Mouse (Mus musculus) heart, embryonic 14.5 days (tissue): Measurements from ENCODE around the gene Hist1h2ao. TPM values are rescaled to one million over a fixed set of nuclear protein-coding genes. Genes with fewer than 3 reads are reported as not detected.
"Not testable (repeated sequence)": the region's sequence is repeated elsewhere in the genome, so short reads cannot be mapped to it uniquely, and the experiment has no call there.

Source experiments
- ATAC-seq: fragments of 200-750 bp; cut with Nextera tagmentation; 2 replicates; pipeline ENCODE4 v1.8.0; 2017; ENCODE audit warnings: low read depth, moderate TSS enrichment; ENCODE audit not compliant: insufficient number of reproducible peaks, insufficient read depth, low FRiP score
- H3K27ac ChIP-seq, 2 experiments: fragments of 200-500 bp in 1 of 2; fragments of 300-500 bp in 1 of 2; sonication (generic) in 1 of 2; replicated peaks in 1 of 2; 2 replicates each; pipeline ENCODE4 v1.5.1; 2012 to 2014; ENCODE audit warnings: low read depth in 2 of 2, low read length in 2 of 2, control low read depth in 1 of 2, mild to moderate bottlenecking in 1 of 2, mixed read lengths in 1 of 2; ENCODE audit not compliant: control insufficient read depth in 1 of 2, insufficient read depth in 1 of 2
- H3K27me3 ChIP-seq: fragments of 300-500 bp; sonication (generic); 2 replicates; pipeline ENCODE4 v1.6.1; 2014; ENCODE audit warnings: mild to moderate bottlenecking, low read length, control low read depth; ENCODE audit not compliant: control insufficient read depth, insufficient read depth
- H3K36me3 ChIP-seq: fragments of 300-500 bp; sonication (generic); 2 replicates; pipeline ENCODE4 v1.6.1; 2014; ENCODE audit warnings: mild to moderate bottlenecking, control low read depth, low read length, mixed read lengths; ENCODE audit not compliant: control insufficient read depth, insufficient read depth
- H3K4me1 ChIP-seq, 2 experiments: fragments of 200-500 bp in 1 of 2; fragments of 300-500 bp in 1 of 2; sonication (generic) in 1 of 2; 2 replicates each; pipeline ENCODE4 v1.6.1; 2012 to 2014; ENCODE audit warnings: low read length in 2 of 2, control low read depth in 1 of 2, mixed read lengths in 1 of 2; ENCODE audit not compliant: control insufficient read depth in 2 of 2, insufficient read depth in 2 of 2
- H3K4me2 ChIP-seq: fragments of 300-500 bp; sonication (generic); 2 replicates; pipeline ENCODE4 v1.6.1; 2014; ENCODE audit warnings: mild to moderate bottlenecking, low read length
- H3K4me3 ChIP-seq, 2 experiments: fragments of 200-500 bp in 1 of 2; fragments of 300-500 bp in 1 of 2; sonication (generic) in 1 of 2; 2 replicates each; pipeline ENCODE4 v1.5.1; 2012 to 2014; ENCODE audit warnings: low read length in 2 of 2, mild to moderate bottlenecking in 2 of 2, control low read depth in 1 of 2, low read depth in 1 of 2, moderate library complexity in 1 of 2; ENCODE audit not compliant: control insufficient read depth in 1 of 2, insufficient read depth in 1 of 2
- H3K9ac ChIP-seq: fragments of 300-500 bp; sonication (generic); 2 replicates; pipeline ENCODE4 v1.6.1; 2014; ENCODE audit warnings: mild to moderate bottlenecking, low read length
- H3K9me3 ChIP-seq: fragments of 300-500 bp; sonication (generic); 2 replicates; pipeline ENCODE4 v1.6.1; 2016; ENCODE audit warnings: low read length, control low read depth; ENCODE audit not compliant: control insufficient read depth
- WGBS: fragments of 180-500 bp; shearing (Covaris S2); extraction: QIAGEN DNeasy Blood & Tissue Kit; methylation state at CpG from one replicate; pipeline ENCODE4 v1.1.7; 2014; 5-methylcytosine and 5-hydroxymethylcytosine counted together
- polyA plus RNA-seq: library from polyadenylated mRNA; unstranded; fragments of >200 nt; fragmentation: Nextera tagmentation; extraction: Ambion mirVana; gene quantifications from 2 replicates; pipeline ENCODE4 v1.2.1, GENCODE M21; 2014

Gene Hist1h2ao
- polyA plus RNA-seq: not detected in 2 replicates

DNA sequence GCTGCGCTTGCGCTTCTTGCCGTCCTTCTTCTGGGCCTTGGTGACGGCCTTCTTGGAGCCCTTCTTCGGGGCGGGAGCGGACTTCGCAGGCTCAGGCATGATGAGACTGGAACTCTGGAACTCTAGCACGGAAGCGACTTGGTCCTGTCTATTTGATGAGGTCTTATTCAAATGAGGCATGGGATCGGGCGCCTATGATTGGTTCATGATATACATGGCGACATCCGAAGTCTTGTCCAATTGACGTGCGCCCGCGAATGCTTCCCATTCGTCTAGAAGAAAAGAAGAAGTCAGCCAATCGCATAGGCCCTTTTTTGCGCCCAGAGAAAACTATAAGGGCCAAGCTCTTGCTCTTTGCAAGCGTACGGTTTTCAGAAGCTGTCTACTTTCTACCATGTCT, at the start of gene Hist1h2ao, which contains the start of gene Hist1h2bq:
Hist1h2ao (plus strand) TSS at position 393 of the 400 bp plus-strand sequence.
Hist1h2bq (minus strand) TSS at position 125 of the 400 bp plus-strand sequence.
- not testable (repeated sequence) for H3K9me3 ChIP-seq, H3K4me3 ChIP-seq, H3K27me3 ChIP-seq, H3K9ac ChIP-seq, H3K4me1 ChIP-seq, H3K36me3 ChIP-seq, H3K27ac ChIP-seq, H3K4me2 ChIP-seq
- WGBS: no CpG with 5 or more reads among the region's 23 CpGs
- ATAC-seq: peak; percentile 96

DNA sequence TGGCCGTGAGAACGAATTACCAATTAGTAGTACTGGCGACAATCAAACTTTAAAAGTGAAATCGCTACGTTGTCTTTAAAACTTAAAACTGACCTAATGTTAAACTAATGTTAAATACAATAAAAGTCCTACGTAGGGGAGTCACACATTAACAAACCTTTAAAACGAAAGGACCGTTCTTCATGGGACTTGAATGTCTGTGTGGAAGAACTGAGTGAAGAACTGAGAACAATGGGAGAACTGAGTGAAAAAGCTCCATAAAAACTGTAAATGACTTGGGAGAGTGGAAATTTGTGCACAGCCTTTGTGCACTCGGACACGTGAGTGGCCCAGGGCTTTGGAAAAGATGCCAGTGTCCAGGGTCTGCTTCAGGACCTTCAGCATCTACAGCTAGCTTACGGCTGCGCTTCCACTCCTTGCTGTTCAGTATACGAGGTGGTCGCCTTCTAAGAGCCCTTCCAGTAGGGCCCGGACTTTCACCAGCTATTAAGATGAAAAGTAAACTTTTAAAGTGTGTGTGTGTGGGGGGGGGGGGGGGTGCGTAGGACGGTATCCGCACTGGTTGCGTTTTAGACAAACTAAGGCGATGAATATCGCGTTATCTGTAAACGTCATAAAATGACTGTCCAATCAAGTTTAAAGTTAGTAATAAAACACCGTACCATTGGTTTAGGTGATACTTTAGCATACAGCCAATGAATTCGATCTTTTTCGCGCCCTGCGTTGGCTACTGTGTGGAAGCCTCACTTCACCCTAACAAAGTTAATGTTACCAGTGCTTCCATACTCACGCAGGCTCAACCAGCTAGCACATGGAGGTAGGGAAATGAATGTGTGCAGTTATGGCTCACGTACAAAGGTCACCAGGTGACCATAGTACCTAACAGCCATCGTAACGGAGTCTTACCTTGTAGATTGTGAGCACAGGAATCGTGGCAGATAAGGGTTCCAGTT, 31.2 kb upstream of the Hist1h2ao start:
- H3K9me3 ChIP-seq: no peaks in the 10 kb centered on the region
- H3K4me1 ChIP-seq: peaks cover 5 to 20% of the 10 kb centered on the region in 2 experiments; a peak in 3 of 4 replicates
- H3K4me3 ChIP-seq: peak overlapping the region; percentile 60 to 84
- peak; percentile 80 for ATAC-seq
- peak overlapping the region; percentile 82 to 88 for H3K27ac ChIP-seq
- H3K4me2 ChIP-seq: peak overlapping the region; percentile 92
- H3K9ac ChIP-seq: peak overlapping the region; percentile 84
- WGBS: 7% methylated on average over 33 of the region's 33 CpGs
- no peaks in the 10 kb centered on the region for H3K36me3 ChIP-seq
- no peaks in the 10 kb centered on the region for H3K27me3 ChIP-seq

DNA sequence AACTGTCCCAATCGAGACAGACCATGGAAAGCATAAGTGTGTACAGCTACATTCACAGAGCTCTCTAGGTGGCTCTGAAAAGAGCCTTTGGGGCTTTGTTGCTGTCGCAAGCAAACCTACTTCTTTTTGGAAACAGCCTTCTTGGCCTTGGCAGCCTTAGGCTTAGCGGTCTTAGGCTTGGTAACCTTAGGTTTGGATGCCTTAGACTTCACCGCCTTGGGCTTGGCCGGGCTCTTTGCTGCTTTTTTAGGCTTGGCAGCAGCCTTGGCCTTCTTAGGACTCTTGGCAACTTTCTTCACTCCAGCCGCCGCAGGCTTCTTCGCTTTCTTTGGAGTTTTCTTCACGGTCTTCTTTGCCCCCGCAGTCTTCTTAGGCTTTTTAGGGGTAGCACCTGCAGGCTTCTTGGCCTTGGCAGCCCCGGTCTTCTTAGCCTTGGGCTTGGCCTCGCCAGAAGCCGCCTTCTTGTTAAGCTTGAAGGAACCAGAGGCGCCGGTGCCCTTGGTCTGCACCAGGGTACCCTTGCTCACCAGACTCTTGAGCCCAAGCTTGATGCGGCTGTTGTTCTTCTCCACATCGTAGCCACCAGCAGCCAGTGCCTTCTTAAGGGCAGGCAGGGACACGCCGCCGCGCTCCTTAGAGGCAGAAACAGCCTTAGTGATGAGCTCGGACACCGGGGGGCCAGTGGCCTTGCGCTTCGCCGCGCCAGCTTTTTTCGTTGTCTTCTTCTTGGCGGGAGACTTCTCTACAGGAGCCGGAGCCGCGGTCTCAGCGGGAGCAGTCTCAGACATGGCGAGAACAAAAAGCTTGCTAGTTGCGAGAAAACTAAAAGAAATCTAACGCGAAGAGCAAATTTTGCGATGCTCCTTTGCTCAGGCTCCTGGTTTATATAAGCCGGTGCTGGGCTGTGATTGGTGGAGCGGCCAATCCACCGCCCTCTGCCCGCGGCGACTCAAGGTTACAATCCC, 30.2 kb upstream of the Hist1h2ao start, which contains the start of gene Hist1h1b:
Hist1h1b (minus strand) TSS at position 859 of the 965 bp plus-strand sequence.
- H3K4me2 ChIP-seq: peak within 1 kb of the TSS; percentile 92
- H3K4me1 ChIP-seq: peaks cover 5 to 24% of the 10 kb centered on the region in 2 experiments; a peak in 3 of 4 replicates
- H3K9ac ChIP-seq: peak within 1 kb of the TSS; percentile 84
- H3K4me3 ChIP-seq: peak within 1 kb of the TSS; percentile 60 to 84
- H3K36me3 ChIP-seq: no peaks in the 10 kb centered on the region
- H3K9me3 ChIP-seq: no peaks in the 10 kb centered on the region
- 0 out of 2 replicates have a peak, but pooled peaks have one; percentile 19 for ATAC-seq
- WGBS: 1% methylated on average over 44 of the region's 44 CpGs
- H3K27me3 ChIP-seq: no peaks in the 10 kb centered on the region
- peak within 1 kb of the TSS; percentile 77 to 88 for H3K27ac ChIP-seq

DNA sequence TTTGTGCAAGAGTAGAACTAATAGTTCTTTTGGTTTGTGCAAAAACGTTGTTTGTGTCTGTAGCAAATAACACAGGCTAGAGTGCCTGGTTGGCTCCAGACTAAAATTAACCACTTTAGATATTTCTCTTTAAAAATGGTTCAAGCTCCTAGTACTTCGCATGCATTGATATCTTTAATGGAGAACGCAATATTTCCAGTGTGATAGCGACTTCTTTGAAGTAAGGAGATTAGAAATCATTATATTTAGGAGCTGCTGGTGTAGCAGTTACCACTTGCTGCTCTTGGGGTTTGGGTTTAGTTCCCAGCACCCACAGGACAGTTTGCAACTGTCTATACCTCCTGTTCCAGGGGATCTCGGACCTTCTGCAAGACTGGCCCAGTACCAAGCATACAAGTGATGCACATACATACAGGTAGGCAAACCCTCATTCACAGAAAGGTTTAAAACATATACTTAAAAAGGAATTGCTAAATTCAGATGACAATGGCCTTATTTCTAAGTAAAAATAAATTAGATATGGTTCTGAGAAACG, 29.2 kb upstream of the Hist1h2ao start:
- no peak for ATAC-seq
- peaks cover 6 to 29% of the 10 kb centered on the region in 2 experiments for H3K4me1 ChIP-seq
- H3K27me3 ChIP-seq: no peaks in the 10 kb centered on the region
- 41% methylated on average over 6 of the region's 6 CpGs for WGBS
- peak overlapping the region; percentile 92 for H3K4me2 ChIP-seq
- H3K4me3 ChIP-seq: peak overlapping the region in 1 of 2 experiments; percentile 60; a peak in 2 of 4 replicates
- peak overlapping the region; percentile 84 for H3K9ac ChIP-seq
- H3K36me3 ChIP-seq: no peaks in the 10 kb centered on the region
- no peaks in the 10 kb centered on the region for H3K9me3 ChIP-seq
- peak overlapping the region in 1 of 2 experiments; percentile 88; a peak in 3 of 4 replicates for H3K27ac ChIP-seq

DNA sequence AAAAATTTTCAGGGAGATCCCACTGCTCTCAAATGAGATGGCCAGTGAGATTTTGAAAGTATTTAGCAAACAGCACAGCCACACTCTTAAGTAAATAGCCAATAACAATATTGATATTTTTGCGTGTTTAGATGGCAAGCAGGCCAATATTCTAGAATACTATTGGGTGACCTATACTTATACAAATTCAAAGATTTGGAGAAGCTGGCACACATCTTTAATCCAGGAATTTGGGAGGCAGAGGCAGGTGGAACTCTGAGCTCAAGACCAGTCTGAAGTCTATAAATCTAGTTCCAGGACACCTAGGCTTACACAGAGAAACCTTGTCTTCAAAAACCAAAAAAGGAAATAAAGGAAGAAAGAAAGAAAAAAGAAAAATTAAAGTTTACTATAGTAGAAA, 28.6 kb upstream of the Hist1h2ao start:
- peaks cover 7 to 34% of the 10 kb centered on the region in 2 experiments for H3K4me1 ChIP-seq
- WGBS: 94% methylated on average over 1 of the region's 1 CpGs
- H3K27ac ChIP-seq: no peak overlapping the region
- H3K4me2 ChIP-seq: no peak overlapping the region
- no peak overlapping the region for H3K9ac ChIP-seq
- H3K27me3 ChIP-seq: no peaks in the 10 kb centered on the region
- H3K9me3 ChIP-seq: no peaks in the 10 kb centered on the region
- H3K36me3 ChIP-seq: no peaks in the 10 kb centered on the region
- no peak for ATAC-seq
- no peak overlapping the region for H3K4me3 ChIP-seq

DNA sequence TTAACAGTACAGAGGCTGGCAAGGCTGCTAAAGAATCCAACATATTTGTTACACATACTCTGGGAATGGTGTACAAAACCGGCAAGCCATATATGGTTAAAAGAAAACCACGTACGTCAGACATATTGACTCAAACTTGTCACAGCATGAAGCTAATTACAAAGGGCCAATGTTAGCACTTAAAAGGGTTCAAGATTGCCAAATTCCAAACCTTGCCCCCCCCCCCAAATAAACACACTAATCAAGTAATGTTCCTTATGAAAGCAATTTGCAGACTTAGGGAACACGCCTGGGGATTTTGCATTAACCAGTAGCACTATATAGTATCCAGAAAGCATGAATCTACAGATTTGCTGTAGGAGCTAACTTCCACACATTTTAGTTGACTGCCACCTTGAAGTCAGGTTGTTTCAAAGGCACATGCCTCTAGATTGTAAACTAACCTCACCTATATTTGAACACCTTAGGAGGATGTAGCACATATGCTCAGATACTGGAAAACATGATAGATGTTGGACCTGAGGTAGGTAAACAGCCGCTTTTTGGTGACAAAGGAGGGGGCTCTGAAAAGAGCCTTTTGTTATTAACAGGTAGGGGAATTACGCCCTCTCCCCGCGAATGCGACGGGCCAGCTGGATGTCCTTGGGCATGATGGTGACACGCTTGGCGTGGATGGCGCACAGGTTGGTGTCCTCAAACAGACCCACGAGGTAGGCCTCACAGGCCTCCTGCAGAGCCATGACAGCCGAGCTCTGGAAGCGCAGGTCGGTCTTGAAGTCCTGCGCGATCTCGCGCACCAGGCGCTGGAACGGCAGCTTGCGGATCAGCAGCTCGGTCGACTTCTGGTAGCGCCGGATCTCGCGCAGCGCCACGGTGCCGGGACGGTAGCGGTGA, 27.7 kb upstream of the Hist1h2ao start:
- WGBS: 2% methylated on average over 17 of the region's 35 CpGs
- not testable (repeated sequence) for H3K36me3 ChIP-seq, H3K27me3 ChIP-seq, H3K9me3 ChIP-seq, ATAC-seq
- H3K9ac ChIP-seq: peak overlapping the region; percentile 82
- peak overlapping the region; percentile 77 for H3K4me2 ChIP-seq
- peak overlapping the region; percentile 44 to 52 for H3K4me3 ChIP-seq
- peak overlapping the region; percentile 84 to 85 for H3K27ac ChIP-seq
- peaks cover 7 to 34% of the 10 kb centered on the region in 2 experiments for H3K4me1 ChIP-seq
